Mouse (Mus musculus) small intestine, adult 2 months (tissue): ENCODE data around the gene Fsip1.

Source experiments
- CTCF ChIP-seq: fragments of 200-500 bp; IDR thresholded peaks from 2 replicates; pipeline ENCODE4 v1.5.1; 2012; ENCODE audit warnings: low read depth, mild to moderate bottlenecking, control low read depth, inconsistent platforms, low read length, moderate library complexity, mixed read lengths; ENCODE audit not compliant: insufficient replicate concordance, insufficient read length; ENCODE audit errors: extremely low read depth
- POLR2A ChIP-seq: fragments of 200-500 bp; IDR thresholded peaks from 2 replicates; pipeline ENCODE4 v1.6.1; 2012; ENCODE audit warnings: low read depth, mild to moderate bottlenecking, control low read depth, inconsistent platforms, low read length, moderate library complexity

DNA sequence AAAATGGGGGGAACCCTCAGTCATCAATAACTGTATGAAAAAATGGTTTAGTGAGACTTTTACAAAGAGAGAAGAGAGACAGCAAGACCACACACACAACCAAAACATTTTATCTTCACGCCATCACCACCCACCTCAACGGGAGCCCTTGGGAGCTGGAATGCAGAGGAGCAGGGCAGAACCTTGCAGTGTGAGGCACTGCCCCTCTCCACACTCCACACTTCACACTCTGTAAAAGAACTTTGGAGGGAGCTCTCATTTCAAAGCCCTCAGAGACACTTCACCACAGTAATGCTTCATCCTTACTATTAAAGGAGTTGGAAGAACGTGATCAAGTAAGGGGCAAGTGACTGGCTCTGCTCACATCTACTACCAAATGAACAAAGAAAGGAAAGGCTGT lies 26.2 kb downstream of the Fsip1 start:
- TF ChIP-seq CTCF (no peak), POLR2A (no peak)
